Mouse (Mus musculus) midbrain, embryonic 14.5 days (tissue): ENCODE measurements around the gene Rnf126. TPM values are rescaled to one million over a fixed set of nuclear protein-coding genes. Genes with fewer than 3 reads are reported as not detected.
A peak's percentile ranks its signal among the peaks of the same experiment; 100 is the strongest.

Source experiments
- ATAC-seq: fragments of 200-750 bp; cut with Nextera tagmentation; 2 replicates; pipeline ENCODE4 v1.8.0; 2017; ENCODE audit warnings: moderate number of reproducible peaks, moderate library complexity; ENCODE audit not compliant: low FRiP score, low TSS enrichment
- DNase-seq: peaks from one replicate; pipeline ENCODE4 v3.0.0-alpha.2; 2015
- H3K27ac ChIP-seq: fragments of 300-500 bp; sonication (generic); replicated peaks from 2 replicates; pipeline ENCODE4 v1.5.1; 2014; ENCODE audit warnings: mild to moderate bottlenecking, low read depth, low read length, moderate library complexity
- H3K27me3 ChIP-seq: fragments of 300-500 bp; sonication (generic); 2 replicates; pipeline ENCODE4 v1.6.1; 2014; ENCODE audit warnings: low read length, control low read depth, mixed read lengths; ENCODE audit not compliant: control insufficient read depth, insufficient read depth
- H3K36me3 ChIP-seq: fragments of 300-500 bp; sonication (generic); 2 replicates; pipeline ENCODE4 v1.6.1; 2014; ENCODE audit warnings: low read length, control low read depth; ENCODE audit not compliant: control insufficient read depth, insufficient read depth
- H3K4me1 ChIP-seq: fragments of 300-500 bp; sonication (generic); 2 replicates; pipeline ENCODE4 v1.6.1; 2014; ENCODE audit warnings: mild to moderate bottlenecking, antibody characterized with exemption, low read length, control low read depth; ENCODE audit not compliant: control insufficient read depth, insufficient read depth
- H3K4me2 ChIP-seq: fragments of 300-500 bp; sonication (generic); 2 replicates; pipeline ENCODE4 v1.6.1; 2014; ENCODE audit warnings: mild to moderate bottlenecking, low read length, moderate library complexity
- H3K4me3 ChIP-seq: fragments of 300-500 bp; sonication (generic); replicated peaks from 2 replicates; pipeline ENCODE4 v1.5.1; 2014; ENCODE audit warnings: low read depth, low read length
- H3K9ac ChIP-seq: fragments of 300-500 bp; sonication (generic); replicated peaks from 2 replicates; pipeline ENCODE4 v1.6.1; 2014; ENCODE audit warnings: mild to moderate bottlenecking, low read length, moderate library complexity
- H3K9me3 ChIP-seq: fragments of 300-500 bp; sonication (generic); 2 replicates; pipeline ENCODE4 v1.6.1; 2016; ENCODE audit warnings: low read length, control low read depth, mixed read lengths; ENCODE audit not compliant: control insufficient read depth
- WGBS: fragments of 180-500 bp; shearing (Covaris S2); extraction: QIAGEN DNeasy Blood & Tissue Kit; methylation state at CpG from one replicate; pipeline ENCODE4 v1.1.7; 2014; 5-methylcytosine and 5-hydroxymethylcytosine counted together
- polyA plus RNA-seq: library from polyadenylated mRNA; unstranded; fragments of >200 nt; fragmentation: Nextera tagmentation; extraction: Ambion mirVana; gene quantifications from 2 replicates; pipeline ENCODE4 v1.2.1, GENCODE M21; 2014

Gene Rnf126
- polyA plus RNA-seq, 1 experiment from 2014 or later: 94.6 TPM

GRCm38 (mm10) chr10:79794491-79794931 is 27.8 kb upstream of the Rnf126 start:
- ATAC-seq (peak; percentile 31; the same call in 1 of the 2 replicates), DNase-seq (peak; percentile 49)
- Histone ChIP-seq H3K4me3 (peak overlapping the region; percentile 98), H3K9me3 (no peaks in the 10 kb centered on the region), H3K4me2 (peak overlapping the region; percentile 91), H3K36me3 (no peaks in the 10 kb centered on the region), H3K27me3 (no peaks in the 10 kb centered on the region), H3K9ac (peak overlapping the region; percentile 96), H3K4me1 (peaks cover 22% of the 10 kb centered on the region), H3K27ac (peak overlapping the region; percentile 95)
- under 1% methylated on average over 10 of the region's 10 CpGs for WGBS

- 2% methylated on average over 37 of the region's 38 CpGs for WGBS
- H3K27me3 ChIP-seq: no peaks in the 10 kb centered on the region
- peak overlapping the region; percentile 91 for H3K4me2 ChIP-seq
- no peaks in the 10 kb centered on the region for H3K9me3 ChIP-seq
- H3K4me3 ChIP-seq: peak overlapping the region; percentile 98
- peaks cover 22% of the 10 kb centered on the region for H3K4me1 ChIP-seq
- H3K36me3 ChIP-seq: no peaks in the 10 kb centered on the region
- peak overlapping the region; percentile 95 for H3K27ac ChIP-seq
- peak overlapping the region; percentile 96 for H3K9ac ChIP-seq
- peak; percentile 68 for DNase-seq
- peak; percentile 38 for ATAC-seq
Measured at GRCm38 (mm10) chr10:79793738-79794490, 27.2 kb upstream of the Rnf126 start.

GRCm38 (mm10) chr10:79793051-79793737 is 26.4 kb upstream of the Rnf126 start, which contains the start of gene Palm:
Palm (plus strand) TSS chr10:79793572.
- peak; percentile 74 for ATAC-seq
- DNase-seq: peak; percentile 94
- Histone ChIP-seq H3K9ac (peak within 1 kb of the TSS; percentile 96), H3K27ac (peak within 1 kb of the TSS; percentile 95), H3K9me3 (no peaks in the 10 kb centered on the region), H3K4me3 (peak within 1 kb of the TSS; percentile 98), H3K4me1 (peaks cover 22% of the 10 kb centered on the region), H3K4me2 (peak within 1 kb of the TSS; percentile 91), H3K27me3 (no peaks in the 10 kb centered on the region), H3K36me3 (no peaks in the 10 kb centered on the region)
- 6% methylated on average over 49 of the region's 51 CpGs for WGBS

GRCm38 (mm10) chr10:79792339-79793040 is 25.7 kb upstream of the Rnf126 start:
- H3K9ac ChIP-seq: no peak overlapping the region
- ATAC-seq (no peak), DNase-seq (no peak)
- H3K4me2 ChIP-seq: 0 out of 2 replicates have a peak overlapping the region, but pooled peaks have one; percentile 91
- no peak overlapping the region for H3K27ac ChIP-seq
- H3K4me3 ChIP-seq: no peak overlapping the region
- no peaks in the 10 kb centered on the region for H3K27me3 ChIP-seq
- H3K4me1 ChIP-seq: peaks cover 22% of the 10 kb centered on the region
- 85% methylated on average over 5 of the region's 5 CpGs for WGBS
- H3K9me3 ChIP-seq: no peaks in the 10 kb centered on the region
- H3K36me3 ChIP-seq: no peaks in the 10 kb centered on the region

GRCm38 (mm10) chr10:79790861-79791260 is 24.1 kb upstream of the Rnf126 start, which contains the start of gene Prss57:
Prss57 (minus strand) TSS chr10:79790961.
- Histone ChIP-seq H3K9ac (no peak within 1 kb of the TSS; the same call in 1 of the 2 replicates), H3K27me3 (no peaks in the 10 kb centered on the region), H3K9me3 (no peaks in the 10 kb centered on the region), H3K4me1 (peaks cover 7% of the 10 kb centered on the region), H3K36me3 (no peaks in the 10 kb centered on the region), H3K4me3 (no peak within 1 kb of the TSS), H3K4me2 (no peak within 1 kb of the TSS), H3K27ac (no peak within 1 kb of the TSS)
- ATAC-seq (no peak), DNase-seq (no peak)
- 84% methylated on average over 4 of the region's 4 CpGs for WGBS

GRCm38 (mm10) chr10:79789581-79789980 is 22.8 kb upstream of the Rnf126 start:
- Histone ChIP-seq H3K4me1 (no peaks in the 10 kb centered on the region; the same call in 1 of the 2 replicates), H3K36me3 (no peaks in the 10 kb centered on the region), H3K4me3 (no peak overlapping the region), H3K9me3 (no peaks in the 10 kb centered on the region), H3K27ac (no peak overlapping the region), H3K27me3 (no peaks in the 10 kb centered on the region), H3K4me2 (no peak overlapping the region), H3K9ac (no peak overlapping the region; the same call in 1 of the 2 replicates)
- ATAC-seq: no peak
- DNase-seq: no peak
- 47% methylated on average over 2 of the region's 2 CpGs for WGBS

GRCm38 (mm10) chr10:79788386-79789158 is 21.8 kb upstream of the Rnf126 start:
- Histone ChIP-seq H3K4me3 (no peak overlapping the region), H3K9ac (no peak overlapping the region), H3K4me1 (no peaks in the 10 kb centered on the region), H3K27ac (no peak overlapping the region), H3K27me3 (no peaks in the 10 kb centered on the region), H3K4me2 (no peak overlapping the region), H3K9me3 (no peaks in the 10 kb centered on the region), H3K36me3 (no peaks in the 10 kb centered on the region)
- DNase-seq (peak; percentile 87), ATAC-seq (no peak)
- WGBS: 38% methylated on average over 7 of the region's 7 CpGs
